Mouse (Mus musculus) gastrocnemius, adult 2 months (tissue): ENCODE data around the gene Mef2c. TPM values are rescaled to one million over a fixed set of nuclear protein-coding genes. Genes with fewer than 3 reads are reported as not detected.

Experiments used
- DNase-seq: peaks from one replicate; pipeline ENCODE4 v3.0.0; 2022
- H3K27ac ChIP-seq: fragments of 200-600 bp; 2 replicates; pipeline ENCODE4 v1.8.1; 2022; ENCODE audit warnings: mild to moderate bottlenecking
- H3K4me3 ChIP-seq: fragments of 200-600 bp; 2 replicates; pipeline ENCODE4 v1.8.1; 2022; ENCODE audit warnings: mild to moderate bottlenecking, moderate library complexity
- CTCF ChIP-seq: fragments of 200-600 bp; IDR thresholded peaks from 2 replicates; pipeline ENCODE4 v1.8.1; 2022; ENCODE audit warnings: antibody characterized with exemption, mild to moderate bottlenecking, moderate library complexity
- intact Hi-C: fragments of 180-260 bp; cut with DNase I; formaldehyde crosslinking; loops from one replicate; pipeline ENCODE4 v1.15.1; 2025
- total RNA-seq, 2 experiments: library from RNA; stranded (reverse); gene quantifications; 2 replicates each; pipeline ENCODE4 v1.2.3; 2021

The Mef2c gene
- total RNA-seq, 2 experiments from 2014 or later, result 354 to 497 TPM

GRCm38 (mm10) chr13:83492051-83492450 is 11.8 kb upstream of the Mef2c start:
- no peak overlapping the region for H3K4me3 ChIP-seq
- no peak for TF ChIP-seq CTCF
- no peak overlapping the region for H3K27ac ChIP-seq
- DNase-seq, result no peak
- intact Hi-C loops, result no loop called here

GRCm38 (mm10) chr13:83497708-83498107 is 6.1 kb upstream of the Mef2c start:
- no peak for DNase-seq
- intact Hi-C loops, result no loop called here
- H3K27ac ChIP-seq, result no peak overlapping the region
- TF ChIP-seq CTCF, result no peak
- H3K4me3 ChIP-seq, result no peak overlapping the region

- intact Hi-C loops, result no loop called here
- H3K27ac ChIP-seq, result no peak overlapping the region
- no peak for DNase-seq
- no peak overlapping the region for H3K4me3 ChIP-seq
- no peak for TF ChIP-seq CTCF
Measured at GRCm38 (mm10) chr13:83499526-83499925, 4.3 kb upstream of the Mef2c start.

- intact Hi-C loops, result loop anchor here (10.0 kb wide), 1 partner anchor 163 kb away; no protein-coding TSS in a partner anchor
- Histone ChIP-seq H3K4me3 (peak overlapping the region; percentile 80), H3K27ac (peak overlapping the region; percentile 96)
- no peak for TF ChIP-seq CTCF
- no peak for DNase-seq
Measured at GRCm38 (mm10) chr13:83507687-83508086, 3.9 kb downstream of the Mef2c start.

DNA sequence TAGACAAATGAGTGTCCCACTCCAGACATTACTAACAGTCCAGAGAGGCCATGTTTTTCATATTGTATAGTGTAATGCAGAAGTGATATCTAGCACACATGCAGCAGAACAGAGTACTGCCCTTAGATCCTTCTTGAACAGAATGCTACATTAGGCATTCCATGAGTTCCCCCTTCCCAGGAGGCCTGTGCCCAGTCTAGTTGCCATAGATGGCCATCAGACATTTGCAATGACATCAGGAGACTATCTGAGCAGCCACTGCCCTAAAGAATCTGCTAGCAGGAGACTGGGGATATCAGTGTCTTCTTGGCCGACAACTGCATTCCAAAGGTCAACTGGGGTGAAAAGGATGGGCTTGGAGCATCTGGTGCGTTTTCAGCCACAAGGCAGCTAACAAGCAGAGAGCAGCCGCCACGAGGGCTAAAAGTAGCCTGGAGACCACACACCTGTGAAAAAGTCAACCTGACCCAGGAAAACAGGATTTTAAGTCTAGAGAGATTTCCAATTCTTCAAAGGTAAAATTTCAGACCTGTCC is 11.2 kb downstream of the Mef2c start:
- peak overlapping the region; percentile 78 for H3K27ac ChIP-seq
- peak overlapping the region; percentile 23; the same call in 1 of the 2 replicates for H3K4me3 ChIP-seq
- TF ChIP-seq CTCF, result no peak
- intact Hi-C loops, result loop anchor here (5.0 kb wide), 2 partner anchors 87 to 142 kb away; no protein-coding TSS in a partner anchor
- peak; percentile 77 for DNase-seq

GRCm38 (mm10) chr13:83517660-83518609 is 14.1 kb downstream of the Mef2c start:
- TF ChIP-seq CTCF, result no peak
- H3K4me3 ChIP-seq, result peak overlapping the region; percentile 71
- intact Hi-C loops, result loop anchor here (5.0 kb wide), 2 partner anchors 84 to 139 kb away; no protein-coding TSS in a partner anchor
- DNase-seq, result peak; percentile 70
- peak overlapping the region; percentile 83 for H3K27ac ChIP-seq

DNA sequence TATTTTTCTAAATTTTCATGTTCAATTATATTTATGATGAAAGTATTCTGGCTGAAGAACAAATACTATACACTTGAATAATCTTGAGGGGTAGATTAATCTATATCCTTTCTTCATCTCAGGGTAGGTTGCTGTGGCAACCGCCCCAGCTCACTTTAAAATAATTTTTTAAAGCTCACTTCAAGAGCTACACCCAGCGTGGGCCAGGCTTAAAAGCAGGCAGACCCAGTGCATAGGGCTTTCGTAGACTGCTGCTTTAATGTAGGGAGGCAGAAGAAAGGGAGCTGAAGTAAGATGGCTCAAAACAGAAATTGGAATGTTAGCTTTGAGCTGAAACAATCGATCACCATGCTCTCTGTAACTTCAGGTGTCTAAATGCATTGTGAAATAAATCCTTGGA is 17.0 kb downstream of the Mef2c start:
- H3K4me3 ChIP-seq, result no peak overlapping the region
- no peak for DNase-seq
- no peak overlapping the region for H3K27ac ChIP-seq
- no peak for TF ChIP-seq CTCF
- intact Hi-C loops, result no loop called here

DNA sequence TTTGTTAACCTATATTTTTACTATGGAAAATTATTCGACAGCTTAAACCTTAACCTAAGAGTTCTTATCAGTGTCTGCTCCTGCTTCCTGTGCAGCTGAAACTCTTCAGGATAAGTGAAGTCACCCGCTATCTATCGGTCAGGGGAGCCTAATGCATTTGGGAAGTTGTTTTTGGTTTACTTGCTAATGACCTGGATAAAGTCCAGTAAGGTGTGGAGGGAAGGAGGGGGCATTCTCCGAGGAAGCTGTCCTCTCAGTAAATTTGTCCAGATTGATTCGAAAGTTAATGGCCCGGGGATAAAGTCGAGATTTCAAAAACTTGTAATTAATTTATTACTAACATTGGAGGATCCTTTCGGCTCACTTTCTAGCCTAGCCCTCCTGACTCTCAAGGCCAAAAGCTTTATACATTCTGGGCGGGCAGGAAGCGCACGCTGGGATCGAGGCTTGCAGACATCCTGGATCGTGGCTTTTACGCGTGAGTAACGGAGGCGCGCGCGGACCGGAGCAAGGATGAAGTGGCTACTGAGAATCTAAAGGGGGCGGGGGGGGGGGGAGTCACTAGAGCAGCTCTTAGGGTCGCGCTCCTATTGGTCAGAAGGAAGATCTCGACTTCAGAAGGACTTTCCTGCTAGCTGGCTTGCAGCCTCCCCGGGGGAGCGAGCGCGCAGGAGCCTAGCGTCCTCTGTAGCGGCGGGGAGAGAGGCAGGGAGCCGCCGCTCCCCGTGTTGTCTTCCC is 19.6 kb downstream of the Mef2c start:
- peak overlapping the region; percentile 93 for H3K27ac ChIP-seq
- DNase-seq, result peak; percentile 69
- no peak for TF ChIP-seq CTCF
- intact Hi-C loops, result no loop called here
- peak overlapping the region; percentile 70 for H3K4me3 ChIP-seq

DNA sequence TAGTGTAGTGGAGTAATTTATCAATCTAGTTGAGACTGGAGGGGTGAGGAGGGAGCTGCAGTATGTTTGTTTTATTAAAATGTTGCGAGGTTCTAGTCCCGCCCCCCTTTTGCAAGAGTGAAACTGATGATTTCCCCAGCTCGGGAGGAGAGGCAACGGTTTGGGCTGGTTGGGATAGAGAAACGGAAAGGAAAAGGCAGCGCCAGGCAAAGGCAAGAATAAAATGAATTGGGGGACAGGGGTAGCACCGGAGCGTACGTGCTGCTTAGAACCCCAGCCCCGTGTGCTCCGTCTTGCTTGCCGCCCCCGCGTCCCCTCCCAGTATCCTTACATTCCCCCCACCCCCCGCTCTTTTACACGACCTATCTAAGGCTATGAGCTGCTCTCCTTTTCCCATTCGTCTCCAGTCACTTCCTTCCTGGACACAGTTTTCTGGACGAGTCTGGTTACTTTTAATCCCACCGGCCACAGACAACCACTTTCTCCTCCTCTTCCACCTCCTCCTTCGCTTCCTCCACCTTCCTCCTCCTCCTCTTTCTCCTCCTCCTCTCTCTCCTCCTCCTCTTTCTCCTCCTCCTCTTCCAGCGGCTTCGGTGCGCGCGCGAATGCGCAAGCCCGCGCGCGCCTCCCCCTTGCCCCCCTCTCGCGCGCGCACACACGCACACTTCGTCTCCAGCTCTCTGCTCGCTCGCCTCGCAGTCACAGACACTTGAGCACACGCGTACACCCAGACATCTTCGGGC is 20.5 kb downstream of the Mef2c start:
- DNase-seq, result peak; percentile 83
- Histone ChIP-seq H3K4me3 (peak overlapping the region; percentile 70), H3K27ac (peak overlapping the region; percentile 93)
- intact Hi-C loops, result no loop called here
- TF ChIP-seq CTCF, result no peak

DNA sequence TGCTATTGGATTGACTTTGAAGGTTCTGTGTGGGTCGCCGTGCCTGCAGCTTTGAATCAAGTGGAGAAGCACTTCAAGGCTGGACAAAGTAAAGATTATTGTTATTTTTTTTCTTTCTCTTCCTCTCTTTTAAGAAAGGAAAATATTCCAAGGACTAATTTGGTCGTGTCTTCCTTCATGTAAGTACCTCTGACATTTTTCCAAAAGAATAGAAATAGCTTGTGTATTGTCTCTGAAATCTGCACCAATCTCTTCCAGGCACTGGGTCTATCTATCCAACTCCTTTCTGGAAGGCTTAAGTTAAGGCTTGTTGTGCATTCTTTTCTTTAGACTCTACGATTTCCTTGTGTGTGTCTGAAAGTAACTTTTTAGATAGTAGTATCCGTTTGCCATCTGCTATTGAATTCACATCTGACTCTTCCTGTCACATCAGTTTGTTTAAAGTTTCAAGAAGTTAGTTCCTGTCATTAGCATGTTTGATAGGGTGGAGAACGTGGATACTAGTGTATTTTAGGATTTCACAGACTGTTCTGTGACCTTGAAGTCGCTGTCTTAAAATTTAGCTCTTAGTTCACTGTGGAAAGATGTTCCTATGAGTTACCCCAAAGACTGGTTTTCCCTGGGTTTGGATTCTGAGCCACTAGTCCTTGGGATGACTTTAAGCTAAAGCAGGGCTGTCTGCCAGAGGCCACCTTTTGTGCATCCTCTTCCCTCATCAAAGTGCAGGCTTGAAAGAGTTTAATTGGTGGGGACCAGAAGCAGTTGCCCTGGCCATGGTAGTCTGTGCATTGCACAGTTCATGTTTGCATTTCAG is 21.3 kb downstream of the Mef2c start:
- no peak for TF ChIP-seq CTCF
- Histone ChIP-seq H3K4me3 (peak overlapping the region; percentile 70), H3K27ac (peak overlapping the region; percentile 93)
- no peak for DNase-seq
- intact Hi-C loops, result loop anchor here (5.0 kb wide), 1 partner anchor 47 kb away; no protein-coding TSS in a partner anchor

DNA sequence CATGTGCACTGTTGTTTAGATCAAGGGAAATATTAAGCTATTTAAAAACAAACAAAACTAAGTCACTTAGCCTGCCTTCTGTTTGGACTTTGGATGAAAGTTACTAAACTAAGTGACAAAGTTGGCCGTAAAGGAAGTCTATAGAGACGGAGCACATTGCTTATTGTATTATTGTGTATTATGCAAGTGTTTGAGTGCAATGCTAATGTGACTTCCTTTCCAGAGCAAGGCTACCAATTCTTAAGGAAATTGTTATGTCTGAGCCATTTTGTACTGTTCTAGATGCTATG is 21.8 kb downstream of the Mef2c start:
- TF ChIP-seq CTCF, result no peak
- H3K27ac ChIP-seq, result peak overlapping the region; percentile 93
- DNase-seq, result no peak
- intact Hi-C loops, result loop anchor here (5.0 kb wide), 1 partner anchor 47 kb away; no protein-coding TSS in a partner anchor
- peak overlapping the region; percentile 70 for H3K4me3 ChIP-seq

- intact Hi-C loops, result loop anchor here (5.0 kb wide), 1 partner anchor 46 kb away; no protein-coding TSS in a partner anchor
- no peak for TF ChIP-seq CTCF
- Histone ChIP-seq H3K27ac (peak overlapping the region; percentile 93), H3K4me3 (peak overlapping the region; percentile 70)
- DNase-seq, result no peak
Measured at GRCm38 (mm10) chr13:83526066-83526465, 22.2 kb downstream of the Mef2c start.
